In genomic region chr4:88875435-88876095, GRCm38 (mm10) we compare ENCODE assay signal across 25 mouse cellular contexts. TPM values are rescaled to one million over a fixed set of nuclear protein-coding genes. Genes with fewer than 3 reads are reported as not detected.
DNase-seq lines count a peak whose midpoint lies in the region; ATAC-seq lines count a peak whose summit lies in the region.
"Had no signal": no experiment of that assay in that cellular context is flagged by ENCODE, and none has a peak within 500 bp of the region (broad histone marks: within the 10 kb centered on the region; RNA-seq: fewer than 3 reads in every experiment).

No protein-coding gene starts in this region.

- H3K4me2 ChIP-seq in liver, embryonic 11.5 days, result peak overlapping the region; percentile 27; the same call in 1 of the 2 replicates
- H3K4me2 ChIP-seq: forebrain, embryonic 13.5 days; hindbrain, embryonic 12.5 days; limb, embryonic 13.5 days; neural tube, embryonic 12.5 days had no signal

- no peak overlapping the region for H3K27ac ChIP-seq in liver, embryonic 11.5 days (ENCODE audit: low read depth, low read length)
- H3K27ac ChIP-seq: forebrain, embryonic 13.5 days; heart, embryonic 10.5 days; hindbrain, embryonic 12.5 days; limb, embryonic 13.5 days; neural tube, embryonic 12.5 days had no signal

- no peaks in the 10 kb centered on the region for H3K9me3 ChIP-seq in liver, embryonic 11.5 days (ENCODE audit: control insufficient read depth, low read length)
- H3K9me3 ChIP-seq: forebrain, embryonic 13.5 days; heart, embryonic 10.5 days; hindbrain, embryonic 12.5 days; limb, embryonic 13.5 days; neural tube, embryonic 12.5 days had no signal

- no peaks in the 10 kb centered on the region for H3K36me3 ChIP-seq in liver, embryonic 11.5 days (ENCODE audit: control insufficient read depth, insufficient read depth, low read length)
- H3K36me3 ChIP-seq: G1E; heart, embryonic 10.5 days; hindbrain, embryonic 12.5 days; limb, embryonic 13.5 days; neural tube, embryonic 12.5 days had no signal

- no peak overlapping the region for H3K4me3 ChIP-seq in liver, embryonic 11.5 days (ENCODE audit: low read depth, low read length)
- H3K4me3 ChIP-seq: forebrain, embryonic 13.5 days; heart, embryonic 10.5 days; hindbrain, embryonic 12.5 days; limb, embryonic 13.5 days; neural tube, embryonic 12.5 days had no signal

- WGBS in liver, embryonic 11.5 days, result 31% methylated on average over 4 of the region's 4 CpGs

- intact Hi-C loops in left cerebral cortex, postnatal 4 days (cut with DNase I), result loop anchor here (10.0 kb wide), 1 partner anchor 59 kb away; no protein-coding TSS in a partner anchor

- ATAC-seq in CD4-positive, CD25-positive, alpha-beta regulatory T cell, adult 4 months, result peak; percentile 31
- peak; percentile 90 for ATAC-seq in liver, embryonic 11.5 days (replicated peaks; ENCODE audit: low FRiP score)
- ATAC-seq in megakaryocyte progenitor cell, adult 5-6 weeks (replicated peaks; ENCODE audit: poor library complexity), result peak; percentile 81
- ATAC-seq: forebrain, embryonic 13.5 days had no signal

- no peak overlapping the region for H3K9ac ChIP-seq in liver, embryonic 11.5 days (ENCODE audit: low read depth, low read length)
- H3K9ac ChIP-seq: forebrain, embryonic 13.5 days; hindbrain, embryonic 12.5 days; limb, embryonic 13.5 days; neural tube, embryonic 12.5 days had no signal

- peaks cover 17% of the 10 kb centered on the region for H3K4me1 ChIP-seq in liver, embryonic 11.5 days (replicated peaks; ENCODE audit: control insufficient read depth, insufficient read depth, low read length)
- H3K4me1 ChIP-seq: forebrain, embryonic 13.5 days; heart, embryonic 10.5 days; hindbrain, embryonic 12.5 days; limb, embryonic 13.5 days; neural tube, embryonic 12.5 days had no signal

- DNase-seq in c-Kit-positive CD71-positive TER-119-positive erythroid progenitor cells, embryonic 14.5 days (ENCODE audit: low spot score), result peak; percentile 48
- DNase-seq in liver, embryonic 11.5 days (ENCODE audit: low spot score), result no peak
- DNase-seq in left cerebral cortex, postnatal 4 days, result no peak
- no peak for DNase-seq in thymus, postnatal 36 days
- DNase-seq in adrenal gland, adult 8-10 months, result no peak
- DNase-seq: adrenal gland, postnatal 14 days; B cell, adult 2 months; cerebellum, adult 2 months; heart, postnatal 10 days; kidney, adult 2 months; kidney, postnatal 14 days; layer of hippocampus, adult 9-11 months; right cerebral cortex, postnatal 25 days had no signal

- no peaks in the 10 kb centered on the region for H3K27me3 ChIP-seq in liver, embryonic 11.5 days (replicated peaks; ENCODE audit: control insufficient read depth, insufficient read depth, low read length)
- H3K27me3 ChIP-seq: forebrain, embryonic 13.5 days; hindbrain, embryonic 12.5 days; neural tube, embryonic 12.5 days had no signal

RNA-seq across cellular contexts. Expression of gene Ifne, which starts 4.4 kb away (rescaled TPM):
- not detected for polyA plus RNA-seq in CD4-positive, CD25-positive, alpha-beta regulatory T cell, adult 4 months (2017; shearing (Covaris generic))
- polyA plus RNA-seq in liver, embryonic 11.5 days (2014; fragmentation: Nextera tagmentation; extraction: Ambion mirVana), result not detected in 2 replicates
- not detected in 2 replicates for total RNA-seq in megakaryocyte progenitor cell, adult 5-6 weeks (2015)
- not detected in 2 replicates for total RNA-seq in megakaryocyte progenitor cell, adult 5-6 weeks (2017)
- not detected for total RNA-seq in left cerebral cortex, postnatal 4 days (2021)
- not detected for total RNA-seq in adrenal gland, adult 8-10 months (2022)
- total RNA-seq: adrenal gland, postnatal 14 days; G1E; gastrocnemius, postnatal 4 days; heart, postnatal 10 days; left cerebral cortex, adult 8-10 months had no signal
- polyA plus RNA-seq: cerebellum, adult 2 months; embryonic facial prominence, embryonic 14.5 days; forebrain, embryonic 13.5 days; G1E; heart, embryonic 10.5 days; hindbrain, embryonic 12.5 days; kidney, adult 2 months; limb, embryonic 13.5 days; lung, embryonic 16.5 days; neural tube, embryonic 12.5 days had no signal

RNA-seq across cellular contexts. Expression of gene Ifna1, which starts 25.7 kb away (rescaled TPM):
- polyA plus RNA-seq in CD4-positive, CD25-positive, alpha-beta regulatory T cell, adult 4 months (2017; shearing (Covaris generic)), result not detected
- not detected in 2 replicates for polyA plus RNA-seq in liver, embryonic 11.5 days (2014; fragmentation: Nextera tagmentation; extraction: Ambion mirVana)
- not detected in 2 replicates for total RNA-seq in megakaryocyte progenitor cell, adult 5-6 weeks (2015)
- total RNA-seq in megakaryocyte progenitor cell, adult 5-6 weeks (2017), result not detected in 2 replicates
- not detected for total RNA-seq in left cerebral cortex, postnatal 4 days (2021)
- not detected for total RNA-seq in adrenal gland, adult 8-10 months (2022)
- total RNA-seq: adrenal gland, postnatal 14 days; G1E; gastrocnemius, postnatal 4 days; heart, postnatal 10 days; left cerebral cortex, adult 8-10 months had no signal
- polyA plus RNA-seq: cerebellum, adult 2 months; embryonic facial prominence, embryonic 14.5 days; forebrain, embryonic 13.5 days; G1E; heart, embryonic 10.5 days; hindbrain, embryonic 12.5 days; kidney, adult 2 months; limb, embryonic 13.5 days; lung, embryonic 16.5 days; neural tube, embryonic 12.5 days had no signal

RNA-seq across cellular contexts. Expression of gene Ifna4, which starts 33.9 kb away (rescaled TPM):
- polyA plus RNA-seq in CD4-positive, CD25-positive, alpha-beta regulatory T cell, adult 4 months (2017; shearing (Covaris generic)), result not detected
- not detected in 2 replicates for polyA plus RNA-seq in liver, embryonic 11.5 days (2014; fragmentation: Nextera tagmentation; extraction: Ambion mirVana)
- not detected in 2 replicates for total RNA-seq in megakaryocyte progenitor cell, adult 5-6 weeks (2015)
- total RNA-seq in megakaryocyte progenitor cell, adult 5-6 weeks (2017), result not detected in 2 replicates
- not detected for total RNA-seq in left cerebral cortex, postnatal 4 days (2021)
- not detected for total RNA-seq in adrenal gland, adult 8-10 months (2022)
- total RNA-seq: adrenal gland, postnatal 14 days; gastrocnemius, postnatal 4 days; heart, postnatal 10 days; left cerebral cortex, adult 8-10 months had no signal
- polyA plus RNA-seq: cerebellum, adult 2 months; embryonic facial prominence, embryonic 14.5 days; forebrain, embryonic 13.5 days; G1E; heart, embryonic 10.5 days; hindbrain, embryonic 12.5 days; kidney, adult 2 months; limb, embryonic 13.5 days; lung, embryonic 16.5 days; neural tube, embryonic 12.5 days had no signal

RNA-seq across cellular contexts. Expression of gene Ifna5, which starts 40.2 kb away (rescaled TPM):
- polyA plus RNA-seq in CD4-positive, CD25-positive, alpha-beta regulatory T cell, adult 4 months (2017; shearing (Covaris generic)), result not detected
- polyA plus RNA-seq in liver, embryonic 11.5 days (2014; fragmentation: Nextera tagmentation; extraction: Ambion mirVana), result not detected in 2 replicates
- not detected in 2 replicates for total RNA-seq in megakaryocyte progenitor cell, adult 5-6 weeks (2015)
- not detected in 2 replicates for total RNA-seq in megakaryocyte progenitor cell, adult 5-6 weeks (2017)
- not detected for total RNA-seq in left cerebral cortex, postnatal 4 days (2021)
- not detected for total RNA-seq in adrenal gland, adult 8-10 months (2022)
- total RNA-seq: adrenal gland, postnatal 14 days; G1E; gastrocnemius, postnatal 4 days; heart, postnatal 10 days; left cerebral cortex, adult 8-10 months had no signal
- polyA plus RNA-seq: cerebellum, adult 2 months; embryonic facial prominence, embryonic 14.5 days; forebrain, embryonic 13.5 days; G1E; heart, embryonic 10.5 days; hindbrain, embryonic 12.5 days; kidney, adult 2 months; limb, embryonic 13.5 days; lung, embryonic 16.5 days; neural tube, embryonic 12.5 days had no signal

RNA-seq across cellular contexts. Expression of gene Ifna6, which starts 48.3 kb away (rescaled TPM):
- polyA plus RNA-seq in CD4-positive, CD25-positive, alpha-beta regulatory T cell, adult 4 months (2017; shearing (Covaris generic)), result not detected
- polyA plus RNA-seq in liver, embryonic 11.5 days (2014; fragmentation: Nextera tagmentation; extraction: Ambion mirVana), result not detected in 2 replicates
- not detected in 2 replicates for total RNA-seq in megakaryocyte progenitor cell, adult 5-6 weeks (2015)
- total RNA-seq in megakaryocyte progenitor cell, adult 5-6 weeks (2017), result not detected in 2 replicates
- not detected for total RNA-seq in left cerebral cortex, postnatal 4 days (2021)
- not detected for total RNA-seq in adrenal gland, adult 8-10 months (2022)
- total RNA-seq: adrenal gland, postnatal 14 days; G1E; gastrocnemius, postnatal 4 days; heart, postnatal 10 days; left cerebral cortex, adult 8-10 months had no signal
- polyA plus RNA-seq: cerebellum, adult 2 months; embryonic facial prominence, embryonic 14.5 days; forebrain, embryonic 13.5 days; G1E; heart, embryonic 10.5 days; hindbrain, embryonic 12.5 days; kidney, adult 2 months; limb, embryonic 13.5 days; lung, embryonic 16.5 days; neural tube, embryonic 12.5 days had no signal

Comparison
In these comparisons a context has a peak if more than half of its experiments do, and no peak if none do; other contexts are left out.
1. ATAC-seq: peak in every context shown above with its lines; median percentile 90 in liver, embryonic 11.5 days; 81 in megakaryocyte progenitor cell, adult 5-6 weeks; 31 in CD4-positive, CD25-positive, alpha-beta regulatory T cell, adult 4 months.